Mouse (Mus musculus): ENCODE results near the gene Ahsa1.
"Not testable (repeated sequence)": the region's sequence is repeated elsewhere in the genome, so short reads cannot be mapped to it uniquely, and the experiment has no call there.

Gene Ahsa1

DNA sequence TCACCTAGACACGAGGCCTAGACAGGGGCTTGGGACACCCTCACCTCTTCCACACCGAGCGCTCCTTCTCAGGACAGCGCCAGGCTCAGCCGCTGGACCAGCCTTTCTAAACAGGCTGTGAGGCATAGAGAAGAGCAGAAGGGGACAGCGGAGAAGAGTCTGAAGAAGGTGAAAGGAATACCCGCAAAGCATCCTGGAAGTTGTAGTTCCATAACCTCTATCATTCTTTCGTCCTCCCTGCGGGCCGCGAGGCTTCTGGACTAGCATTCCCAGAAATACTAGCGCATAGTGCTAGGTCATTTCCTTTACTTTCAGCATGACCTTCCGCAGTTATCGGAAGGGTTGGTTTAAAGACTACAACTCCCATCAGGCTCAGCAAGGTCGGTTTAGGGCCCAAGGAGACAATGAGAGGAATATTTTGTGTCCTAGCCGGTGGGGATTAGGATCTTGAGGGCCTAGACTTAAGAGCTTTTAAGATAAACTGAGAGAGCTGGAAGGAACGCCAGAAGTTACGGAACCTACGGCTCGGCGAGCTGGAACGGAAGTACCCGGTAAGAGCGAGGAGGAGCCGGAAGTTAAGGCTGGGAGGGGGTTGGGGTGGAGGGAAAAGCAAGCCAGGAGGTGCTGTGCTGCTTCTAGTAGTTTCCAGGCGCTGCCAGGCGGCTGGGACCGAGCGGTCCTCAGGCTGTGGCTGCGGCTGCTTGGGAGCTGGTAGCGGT is at the start of gene Ahsa1, which contains the start of gene Vipas39:
Gene Ahsa1 (plus strand): TSS at position 372 of the 719 bp plus-strand sequence.
Gene Vipas39 (minus strand): TSS at position 149 of the 719 bp plus-strand sequence.
- in situ Hi-C loops (cut with MboI; ENCODE audit: low sequenced_read_pairs), result loop anchor here (5.0 kb wide), 1 partner anchor 66 kb away; no protein-coding TSS in a partner anchor

DNA sequence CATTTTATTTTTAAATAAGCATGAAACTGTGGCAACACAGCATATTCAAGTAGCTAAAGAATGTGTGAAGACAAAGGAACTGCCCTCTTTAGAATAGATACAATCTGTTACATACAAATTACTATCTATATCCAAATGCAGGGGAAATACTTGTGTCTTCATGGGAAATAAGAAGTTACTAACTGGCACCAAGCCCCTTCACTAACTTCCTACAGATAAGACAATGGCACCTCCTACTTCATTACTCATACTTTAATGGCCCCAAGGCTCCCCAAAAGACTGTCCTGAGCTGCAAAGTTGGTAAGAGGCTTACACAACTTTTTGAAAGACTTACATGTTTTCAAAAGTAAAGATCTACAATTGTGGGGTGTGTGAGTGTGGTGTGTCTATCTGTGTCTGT is 48.7 kb upstream of the Ahsa1 start:
- in situ Hi-C loops (cut with MboI; ENCODE audit: low sequenced_read_pairs), result no loop called here

DNA sequence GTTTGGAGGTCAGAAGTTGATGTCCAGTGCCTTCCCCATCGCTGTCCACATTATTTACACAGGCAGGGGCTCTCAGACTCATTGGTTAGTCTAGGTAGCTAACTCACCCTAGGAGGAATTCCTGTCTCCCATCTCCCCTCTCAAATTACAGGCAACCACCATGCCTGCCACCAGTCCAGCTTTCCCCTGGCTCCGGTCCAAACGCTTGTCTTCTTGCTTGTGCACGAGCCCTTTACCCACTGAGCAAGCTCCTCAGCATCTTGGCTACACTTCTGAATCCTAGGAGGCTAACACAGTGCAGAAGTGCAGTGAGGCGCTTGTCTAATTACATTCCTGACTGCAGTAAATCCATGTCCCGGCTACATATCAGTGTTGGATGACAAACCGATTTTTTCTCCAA is 46.9 kb upstream of the Ahsa1 start:
- in situ Hi-C loops (cut with MboI; ENCODE audit: low sequenced_read_pairs), result no loop called here

DNA sequence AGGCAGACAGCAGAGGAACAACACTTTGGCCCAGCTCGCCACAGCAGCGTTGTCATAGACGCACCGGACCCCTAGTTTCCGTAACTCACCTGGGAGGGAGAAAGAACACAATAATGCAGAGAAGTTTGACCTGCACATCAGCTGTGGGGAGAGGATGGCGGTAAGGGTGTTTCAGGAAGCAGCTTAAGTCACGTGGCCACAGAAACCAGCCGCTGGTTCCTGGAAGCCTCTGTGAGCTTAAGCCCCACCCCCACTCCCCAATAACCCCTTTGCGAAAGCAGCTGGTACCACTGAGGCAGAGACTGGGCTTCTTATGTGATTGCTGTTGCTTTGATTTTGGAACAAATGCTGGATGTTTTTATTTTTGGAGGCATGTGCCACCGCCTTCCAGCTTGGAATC is 41.3 kb upstream of the Ahsa1 start:
- in situ Hi-C loops (cut with MboI; ENCODE audit: low sequenced_read_pairs), result no loop called here

GRCm38 (mm10) chr12:87226801-87227200 is 39.5 kb upstream of the Ahsa1 start:
- in situ Hi-C loops (cut with MboI; ENCODE audit: low sequenced_read_pairs), result no loop called here

GRCm38 (mm10) chr12:87229633-87230032 is 36.6 kb upstream of the Ahsa1 start:
- in situ Hi-C loops (cut with MboI; ENCODE audit: low sequenced_read_pairs), result no loop called here

DNA sequence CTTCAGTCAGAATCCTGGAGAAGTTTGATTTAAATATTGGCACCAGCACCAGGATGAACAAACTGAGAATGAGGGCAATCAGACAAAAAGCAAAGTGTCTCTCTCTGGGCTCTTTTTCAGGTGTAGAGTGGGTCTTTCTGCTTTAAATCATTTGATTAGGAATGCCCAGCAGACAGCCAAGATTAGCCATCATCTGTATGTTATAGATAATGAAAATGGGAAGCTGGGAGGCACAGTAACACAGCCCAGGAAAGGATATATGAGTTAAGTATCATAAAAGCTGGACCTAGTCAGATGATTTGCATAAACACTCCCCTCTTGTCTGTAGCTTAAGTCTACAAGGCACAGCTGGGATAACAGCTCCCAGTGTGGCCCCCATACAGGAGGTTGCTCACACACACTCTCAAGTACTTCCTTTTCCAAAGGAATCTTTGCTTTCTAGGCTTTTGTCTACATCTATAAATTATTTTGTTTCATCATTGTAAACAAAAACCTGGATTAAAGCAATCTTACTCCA is 35.8 kb upstream of the Ahsa1 start:
- in situ Hi-C loops (cut with MboI; ENCODE audit: low sequenced_read_pairs), result no loop called here

DNA sequence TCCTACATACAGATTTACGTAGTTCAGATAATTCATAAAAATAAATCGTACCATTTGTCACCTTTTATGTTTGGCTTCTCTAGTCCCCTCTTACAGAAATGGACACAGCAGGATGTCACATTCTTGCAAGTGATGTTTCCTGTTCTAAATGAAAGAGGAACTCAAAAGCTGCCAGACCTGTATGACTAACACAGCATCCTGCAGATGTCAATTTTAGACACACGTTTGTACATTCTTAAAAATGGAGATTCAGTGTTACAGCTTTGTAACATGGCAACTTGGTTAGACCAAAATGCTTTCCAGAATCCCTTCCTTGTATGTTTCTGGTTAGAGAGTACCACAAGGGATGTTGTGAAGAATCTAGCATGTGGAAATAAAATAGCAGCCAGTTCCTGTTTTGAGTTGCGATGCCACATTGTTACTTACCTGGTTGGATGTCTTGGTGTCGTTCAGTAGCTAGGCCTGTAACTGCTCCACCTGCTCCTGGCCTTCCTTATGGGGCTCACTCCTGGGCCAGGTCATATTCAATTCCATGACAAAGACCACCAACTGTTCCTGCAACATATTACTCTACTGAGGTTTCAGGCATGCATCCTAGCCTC is 29.3 kb upstream of the Ahsa1 start:
- in situ Hi-C loops (cut with MboI; ENCODE audit: low sequenced_read_pairs), result no loop called here

DNA sequence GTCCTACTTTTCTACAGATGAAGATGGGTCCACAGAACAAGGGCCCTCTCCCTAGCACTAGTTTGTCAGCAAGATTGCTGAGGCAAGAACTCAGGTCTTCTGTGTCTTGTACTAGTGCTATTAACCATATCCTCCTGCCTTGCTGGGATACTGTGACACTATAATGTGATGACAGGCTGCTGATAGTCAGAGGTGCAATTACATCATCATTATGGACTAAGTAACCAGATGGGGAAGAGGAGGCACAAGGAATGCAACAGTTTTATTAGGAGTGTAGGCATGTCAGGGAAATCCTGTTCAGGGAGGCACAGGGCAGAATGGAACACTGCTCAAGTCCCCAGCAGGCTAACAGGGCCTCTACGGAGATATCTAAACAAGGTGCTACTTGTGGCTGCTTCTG is 27.6 kb upstream of the Ahsa1 start, which contains the start of gene Noxred1:
Gene Noxred1 (minus strand): TSS at position 101 of the 400 bp plus-strand sequence.
- in situ Hi-C loops (cut with MboI; ENCODE audit: low sequenced_read_pairs), result no loop called here

DNA sequence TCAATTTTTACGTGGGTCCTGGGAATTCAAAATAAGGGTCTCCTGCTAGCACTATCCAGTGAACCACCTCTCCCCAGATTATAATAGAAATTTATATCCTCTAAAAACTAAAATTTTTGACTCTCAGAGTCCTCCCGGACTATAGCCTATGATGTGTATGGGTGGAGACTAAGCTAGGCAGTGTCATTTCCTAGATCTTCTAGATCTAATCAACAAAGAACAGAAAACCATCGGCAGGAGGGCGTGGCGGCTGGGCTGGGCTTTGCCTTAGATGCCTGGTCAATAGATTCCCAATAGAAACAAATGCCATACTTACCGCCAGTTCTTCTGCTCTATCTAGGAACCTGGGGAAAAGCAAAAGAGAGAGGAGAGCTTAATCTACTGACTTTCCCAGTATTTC is 16.1 kb upstream of the Ahsa1 start:
- in situ Hi-C loops (cut with MboI; ENCODE audit: low sequenced_read_pairs), result no loop called here

GRCm38 (mm10) chr12:87253878-87254277 is 12.4 kb upstream of the Ahsa1 start:
- in situ Hi-C loops (cut with MboI; ENCODE audit: low sequenced_read_pairs), result no loop called here

GRCm38 (mm10) chr12:87256629-87257028 is 9.7 kb upstream of the Ahsa1 start:
- in situ Hi-C loops (cut with MboI; ENCODE audit: low sequenced_read_pairs), result no loop called here

DNA sequence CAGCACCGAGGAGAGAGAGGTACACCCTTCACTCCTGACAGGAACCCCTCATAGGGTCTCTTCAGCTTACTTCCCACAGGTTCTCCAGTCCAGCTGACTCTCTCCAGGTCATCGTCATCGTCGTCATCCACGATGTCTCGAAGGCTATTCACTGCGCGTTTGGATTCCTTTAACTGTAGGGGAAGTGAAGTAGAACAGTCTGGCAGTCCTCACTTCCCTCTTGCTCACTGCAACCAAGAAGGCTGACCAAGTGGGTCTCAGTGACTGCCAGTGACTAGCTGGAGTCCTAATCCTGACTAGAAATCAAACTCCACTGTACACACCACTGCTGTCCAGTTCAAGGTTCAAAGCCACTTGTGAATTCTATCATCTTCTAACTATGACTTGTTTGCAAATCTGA is 5.7 kb upstream of the Ahsa1 start:
- in situ Hi-C loops (cut with MboI; ENCODE audit: low sequenced_read_pairs), result no loop called here

- in situ Hi-C loops (cut with MboI; ENCODE audit: low sequenced_read_pairs), result loop anchor here (5.0 kb wide), 1 partner anchor 67 kb away; no protein-coding TSS in a partner anchor
These were observed 835 bp upstream of the Ahsa1 start for GRCm38 (mm10) chr12:87265444-87265843.

DNA sequence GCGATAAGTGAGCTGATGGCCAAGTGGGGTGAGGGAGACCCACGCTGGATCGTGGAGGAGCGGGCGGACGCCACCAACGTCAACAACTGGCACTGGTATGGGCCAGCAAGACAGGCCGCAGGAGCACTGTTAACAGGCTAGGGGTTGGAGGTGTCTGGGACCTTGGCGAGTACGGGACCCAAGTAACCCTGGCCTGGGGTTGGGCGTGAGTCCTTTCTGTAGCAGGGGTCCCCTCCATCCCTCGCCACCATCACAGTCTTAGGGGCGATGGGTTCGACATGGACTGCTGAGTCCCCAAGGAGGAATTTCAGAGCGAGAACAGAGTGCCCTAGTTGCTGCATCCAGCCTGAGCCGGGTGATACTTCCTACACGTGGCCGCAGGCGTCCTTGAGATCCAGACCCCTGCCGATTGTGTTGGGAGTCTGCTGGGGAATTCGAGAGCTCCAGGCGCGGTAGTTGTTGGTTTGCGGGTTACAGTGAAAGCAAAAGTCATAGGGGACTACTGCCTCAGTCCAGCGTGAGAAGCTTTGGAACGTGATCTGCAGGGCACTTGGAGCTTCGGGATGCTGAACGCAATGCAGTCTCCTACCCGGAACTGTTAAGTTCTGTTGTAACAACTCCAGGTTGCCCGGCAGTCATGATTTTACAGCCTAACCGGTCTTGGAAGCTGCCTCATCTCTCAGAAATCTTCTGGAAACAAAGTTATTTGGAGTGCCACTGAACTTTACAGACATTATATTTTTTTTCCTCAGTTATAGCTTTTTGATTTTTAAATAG is 736 bp downstream of the Ahsa1 start:
- in situ Hi-C loops (cut with MboI; ENCODE audit: low sequenced_read_pairs), result loop anchor here (5.0 kb wide), 1 partner anchor 65 kb away; no protein-coding TSS in a partner anchor

- in situ Hi-C loops (cut with MboI; ENCODE audit: low sequenced_read_pairs), result loop anchor here (5.0 kb wide), 1 partner anchor 65 kb away; no protein-coding TSS in a partner anchor
These were observed 1.4 kb downstream of the Ahsa1 start for GRCm38 (mm10) chr12:87267682-87268081.

GRCm38 (mm10) chr12:87274853-87275831 is 8.9 kb downstream of the Ahsa1 start:
- in situ Hi-C loops (cut with MboI; ENCODE audit: low sequenced_read_pairs), result no loop called here

- in situ Hi-C loops (cut with MboI; ENCODE audit: low sequenced_read_pairs), result not testable (repeated sequence)
These were observed 11.0 kb downstream of the Ahsa1 start for GRCm38 (mm10) chr12:87277251-87277650.

- in situ Hi-C loops (cut with MboI; ENCODE audit: low sequenced_read_pairs), result no loop called here
These were observed 11.9 kb downstream of the Ahsa1 start for GRCm38 (mm10) chr12:87278118-87278730.

GRCm38 (mm10) chr12:87279350-87279749 is 13.1 kb downstream of the Ahsa1 start:
- in situ Hi-C loops (cut with MboI; ENCODE audit: low sequenced_read_pairs), result no loop called here

Data from CH12F3 (cell line).